Mouse (Mus musculus) hindbrain, embryonic 16.5 days (tissue): Measurements from ENCODE around the gene Fbxo17. TPM values are rescaled to one million over a fixed set of nuclear protein-coding genes. Genes with fewer than 3 reads are reported as not detected.

ENCODE experiments used
- ATAC-seq: fragments of 200-750 bp; cut with Nextera tagmentation; 2 replicates; pipeline ENCODE4 v1.8.0; 2017; ENCODE audit warnings: moderate TSS enrichment, moderate library complexity
- H3K27ac ChIP-seq: fragments of 300-500 bp; sonication (generic); 2 replicates; pipeline ENCODE4 v1.5.1; 2014; ENCODE audit warnings: low read depth, mild to moderate bottlenecking, control low read depth, low read length, moderate library complexity
- H3K27me3 ChIP-seq: fragments of 300-500 bp; sonication (generic); replicated peaks from 2 replicates; pipeline ENCODE4 v1.6.1; 2014; ENCODE audit warnings: low read length; ENCODE audit not compliant: control insufficient read depth, insufficient read depth
- H3K36me3 ChIP-seq: fragments of 300-500 bp; sonication (generic); 2 replicates; pipeline ENCODE4 v1.6.1; 2014; ENCODE audit warnings: mild to moderate bottlenecking, low read length, moderate library complexity, mixed read lengths; ENCODE audit not compliant: control insufficient read depth, insufficient read depth
- H3K4me1 ChIP-seq: fragments of 300-500 bp; sonication (generic); 2 replicates; pipeline ENCODE4 v1.6.1; 2014; ENCODE audit warnings: low read depth, low read length; ENCODE audit not compliant: control insufficient read depth, insufficient read depth
- H3K4me2 ChIP-seq: fragments of 300-500 bp; sonication (generic); 2 replicates; pipeline ENCODE4 v1.6.1; 2014; ENCODE audit warnings: mild to moderate bottlenecking, low read length, control low read depth, moderate library complexity
- H3K4me3 ChIP-seq: fragments of 300-500 bp; sonication (generic); 2 replicates; pipeline ENCODE4 v1.5.1; 2014; ENCODE audit warnings: mild to moderate bottlenecking, low read length, control low read depth, moderate library complexity
- H3K9ac ChIP-seq: fragments of 300-500 bp; sonication (generic); 2 replicates; pipeline ENCODE4 v1.6.1; 2014; ENCODE audit warnings: low read depth, mild to moderate bottlenecking, control low read depth, low read length, moderate library complexity
- H3K9me3 ChIP-seq: fragments of 300-500 bp; sonication (generic); 2 replicates; pipeline ENCODE4 v1.6.1; 2014; ENCODE audit warnings: mild to moderate bottlenecking, low read length, moderate library complexity; ENCODE audit not compliant: control insufficient read depth
- WGBS: fragments of 180-500 bp; shearing (Covaris S2); extraction: QIAGEN DNeasy Blood & Tissue Kit; methylation state at CpG from one replicate; pipeline ENCODE4 v1.1.7; 2014; 5-methylcytosine and 5-hydroxymethylcytosine counted together
- polyA plus RNA-seq: library from polyadenylated mRNA; unstranded; fragments of >200 nt; fragmentation: Nextera tagmentation; extraction: Ambion mirVana; gene quantifications from 2 replicates; pipeline ENCODE4 v1.2.1, GENCODE M21; 2015

Gene Fbxo17
- polyA plus RNA-seq, 1 experiment from 2014 or later, result 5.4 TPM

DNA sequence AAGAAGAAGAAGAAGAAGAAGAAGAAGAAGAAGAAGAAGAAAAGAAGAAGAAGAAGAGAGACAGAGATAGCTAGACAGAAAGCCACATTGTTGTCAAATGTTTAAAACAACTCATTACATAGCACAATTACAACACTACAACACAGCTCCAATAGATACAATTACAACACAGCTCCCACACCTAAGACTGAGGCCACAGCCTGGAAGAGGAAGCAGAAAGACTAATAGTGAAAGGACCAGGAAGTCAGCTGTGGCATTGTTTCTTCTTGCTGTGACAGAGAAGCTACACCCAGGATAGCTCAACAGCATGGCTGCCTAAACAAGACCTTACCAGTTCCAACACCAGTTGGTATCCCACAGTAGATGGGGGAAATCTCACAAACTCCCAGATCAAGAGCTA is 7.2 kb upstream of the Fbxo17 start:
- H3K4me2 ChIP-seq, result no peak overlapping the region
- no peak overlapping the region for H3K27ac ChIP-seq
- H3K4me3 ChIP-seq, result no peak overlapping the region
- H3K4me1 ChIP-seq, result no peaks in the 10 kb centered on the region
- no peak overlapping the region for H3K9ac ChIP-seq
- no peaks in the 10 kb centered on the region for H3K9me3 ChIP-seq
- H3K36me3 ChIP-seq, result no peaks in the 10 kb centered on the region
- no peaks in the 10 kb centered on the region for H3K27me3 ChIP-seq
- no peak for ATAC-seq

DNA sequence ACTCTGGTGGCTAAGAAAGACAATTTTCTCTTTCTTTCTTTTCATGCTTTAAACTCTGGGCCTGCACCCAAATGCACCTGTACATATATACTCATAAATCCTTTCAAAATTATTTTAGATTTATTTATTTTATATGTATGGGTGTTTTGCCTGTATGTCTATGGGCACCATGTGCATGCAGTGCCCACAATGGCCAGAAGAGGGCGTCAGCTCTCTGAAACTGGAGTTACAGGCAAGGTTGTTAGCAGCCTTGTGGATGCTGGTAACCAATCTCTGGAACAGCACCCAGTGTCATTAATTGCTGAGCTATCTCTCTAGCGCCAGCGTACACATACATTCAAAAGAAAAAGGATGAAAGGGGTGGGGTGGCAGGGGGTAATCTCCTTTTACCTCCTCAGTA is 5.6 kb upstream of the Fbxo17 start:
- ATAC-seq, result no peak
- Histone ChIP-seq H3K4me2 (no peak overlapping the region), H3K4me1 (no peaks in the 10 kb centered on the region), H3K36me3 (no peaks in the 10 kb centered on the region), H3K27me3 (no peaks in the 10 kb centered on the region), H3K9me3 (no peaks in the 10 kb centered on the region), H3K27ac (no peak overlapping the region), H3K4me3 (no peak overlapping the region), H3K9ac (no peak overlapping the region)
- 63% methylated on average over 3 of the region's 3 CpGs for WGBS

DNA sequence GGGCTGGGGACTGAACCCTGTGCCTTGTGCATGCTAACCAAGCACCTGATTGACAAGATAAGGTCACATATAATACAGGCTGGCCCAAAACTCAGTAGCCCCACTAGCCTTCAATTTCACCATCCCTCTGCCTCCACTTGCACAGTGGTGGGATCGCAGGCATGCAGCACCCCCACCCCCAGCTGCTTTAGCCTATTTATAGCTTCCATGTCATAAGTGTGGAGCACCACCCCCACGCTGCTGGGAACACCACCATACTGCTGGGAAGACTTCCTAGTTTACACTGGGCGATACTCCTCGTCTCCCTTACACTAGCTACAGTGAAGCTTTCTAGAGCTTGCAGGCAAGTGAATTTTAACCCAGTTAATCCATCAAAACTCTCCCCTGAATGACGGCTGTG is 1.9 kb upstream of the Fbxo17 start:
- WGBS, result 88% methylated on average over 5 of the region's 5 CpGs
- Histone ChIP-seq H3K36me3 (no peaks in the 10 kb centered on the region), H3K4me3 (no peak overlapping the region), H3K27ac (no peak overlapping the region), H3K4me2 (no peak overlapping the region), H3K4me1 (peaks cover 4% of the 10 kb centered on the region; the same call in 1 of the 2 replicates), H3K27me3 (no peaks in the 10 kb centered on the region), H3K9ac (no peak overlapping the region), H3K9me3 (no peaks in the 10 kb centered on the region)
- ATAC-seq, result no peak

DNA sequence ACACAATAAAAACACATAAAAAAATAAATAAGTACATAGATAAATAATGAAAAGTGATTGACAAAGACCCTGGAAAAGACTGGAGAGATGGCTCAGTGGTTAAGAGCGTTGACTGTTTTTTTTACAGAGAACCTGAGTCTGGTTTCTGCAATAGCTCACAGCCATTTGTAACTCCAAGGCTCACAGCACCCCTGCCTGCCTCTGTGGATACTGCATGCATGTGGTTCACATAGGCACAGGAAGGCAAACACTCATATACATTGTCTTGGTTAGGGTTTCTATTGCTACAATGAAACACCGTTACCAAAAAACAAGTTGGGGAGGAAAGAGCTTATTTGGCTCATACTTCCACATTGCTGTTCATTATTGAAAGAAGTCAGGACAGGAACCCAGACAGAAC is 1.0 kb upstream of the Fbxo17 start:
- no peaks in the 10 kb centered on the region for H3K27me3 ChIP-seq
- ATAC-seq, result no peak
- H3K9ac ChIP-seq, result no peak overlapping the region

GRCm38 (mm10) chr7:28717726-28718125 is 1.1 kb downstream of the Fbxo17 start:
- Histone ChIP-seq H3K9me3 (no peaks in the 10 kb centered on the region), H3K4me3 (no peak overlapping the region), H3K9ac (no peak overlapping the region), H3K27me3 (no peaks in the 10 kb centered on the region), H3K4me2 (no peak overlapping the region), H3K4me1 (peaks cover 4% of the 10 kb centered on the region; the same call in 1 of the 2 replicates), H3K36me3 (no peaks in the 10 kb centered on the region), H3K27ac (no peak overlapping the region)
- no peak for ATAC-seq
- 87% methylated on average over 10 of the region's 10 CpGs for WGBS

More for the DNA sequence above, 1.0 kb upstream of the Fbxo17 start:
- 97% methylated on average over 2 of the region's 2 CpGs for WGBS
- H3K4me1 ChIP-seq, result peaks cover 4% of the 10 kb centered on the region; the same call in 1 of the 2 replicates
- H3K36me3 ChIP-seq, result no peaks in the 10 kb centered on the region
- H3K4me3 ChIP-seq, result no peak overlapping the region
- no peak overlapping the region for H3K4me2 ChIP-seq
- H3K27ac ChIP-seq, result no peak overlapping the region
- no peaks in the 10 kb centered on the region for H3K9me3 ChIP-seq

- Histone ChIP-seq H3K27me3 (no peaks in the 10 kb centered on the region), H3K4me1 (peaks cover 4% of the 10 kb centered on the region; the same call in 1 of the 2 replicates), H3K4me3 (no peak overlapping the region), H3K9me3 (no peaks in the 10 kb centered on the region), H3K9ac (no peak overlapping the region; the same call in 1 of the 2 replicates), H3K36me3 (no peaks in the 10 kb centered on the region), H3K4me2 (no peak overlapping the region), H3K27ac (no peak overlapping the region)
- no peak for ATAC-seq
- WGBS, result 66% methylated on average over 4 of the region's 4 CpGs
Observed at GRCm38 (mm10) chr7:28719159-28719558, 2.6 kb downstream of the Fbxo17 start.

DNA sequence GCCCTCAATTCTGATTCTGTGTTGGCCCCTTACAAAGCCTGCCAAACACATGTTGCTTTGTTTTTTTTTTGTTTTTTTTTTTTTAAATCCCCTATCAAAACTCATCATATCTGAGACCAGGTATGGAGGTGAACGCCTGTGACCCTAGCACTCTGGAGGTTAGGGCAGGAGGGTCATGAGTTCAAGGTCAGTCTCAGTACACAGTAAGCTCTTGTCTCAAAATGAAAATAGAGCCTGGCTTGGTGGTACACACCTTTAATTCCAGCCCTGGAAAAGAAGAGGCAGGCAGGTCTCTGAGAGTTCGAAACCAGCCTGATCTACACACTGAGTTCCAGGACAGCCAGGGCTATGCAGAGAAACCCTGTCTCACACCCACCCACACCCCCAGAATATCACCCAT is 3.0 kb downstream of the Fbxo17 start:
- Histone ChIP-seq H3K9me3 (no peaks in the 10 kb centered on the region), H3K27me3 (no peaks in the 10 kb centered on the region), H3K36me3 (no peaks in the 10 kb centered on the region), H3K9ac (no peak overlapping the region), H3K4me1 (peaks cover 4% of the 10 kb centered on the region; the same call in 1 of the 2 replicates), H3K27ac (no peak overlapping the region), H3K4me3 (no peak overlapping the region), H3K4me2 (no peak overlapping the region)
- ATAC-seq, result no peak
- 90% methylated on average over 2 of the region's 2 CpGs for WGBS

DNA sequence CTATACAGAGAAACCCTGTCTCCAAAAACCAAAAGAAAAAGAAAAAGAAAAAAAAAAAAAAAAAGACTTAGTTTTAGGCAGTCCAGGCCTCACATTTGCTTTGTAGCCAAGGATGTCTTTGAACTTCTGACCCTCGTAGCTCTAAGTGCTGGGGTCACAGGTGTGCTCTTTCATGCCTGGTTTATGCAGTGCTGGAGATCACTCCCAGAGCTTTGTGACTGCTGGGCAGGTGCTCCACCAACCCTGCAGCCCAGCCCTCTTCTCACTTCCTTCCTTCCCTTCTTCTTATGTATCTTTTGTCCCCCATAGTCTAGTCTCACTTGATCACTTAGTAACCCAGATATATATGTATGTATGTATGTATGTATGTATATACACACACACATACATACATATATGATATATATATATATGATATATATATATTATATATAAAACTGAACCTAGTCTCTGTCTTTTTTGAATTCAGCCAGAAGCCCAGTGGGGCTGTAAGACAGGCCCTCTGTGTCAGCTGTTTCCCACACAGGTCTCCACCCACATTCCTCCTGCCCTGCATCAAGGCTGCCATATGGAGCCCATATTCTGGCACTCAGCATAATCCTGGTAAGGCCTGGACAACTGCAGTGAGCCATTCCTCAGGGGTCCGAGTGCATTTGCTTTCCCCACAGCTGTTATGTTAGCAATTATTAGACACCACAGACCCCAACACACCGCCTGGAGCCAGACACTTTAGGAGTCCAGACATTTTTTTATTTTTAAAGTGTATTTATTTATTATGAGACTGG is 4.3 kb downstream of the Fbxo17 start:
- H3K36me3 ChIP-seq, result no peaks in the 10 kb centered on the region
- no peak overlapping the region for H3K27ac ChIP-seq
- H3K9me3 ChIP-seq, result no peaks in the 10 kb centered on the region
- WGBS, result 55% methylated on average over 3 of the region's 3 CpGs
- no peak overlapping the region for H3K9ac ChIP-seq
- no peak overlapping the region for H3K4me2 ChIP-seq
- no peak for ATAC-seq
- peaks cover 4% of the 10 kb centered on the region; the same call in 1 of the 2 replicates for H3K4me1 ChIP-seq
- no peaks in the 10 kb centered on the region for H3K27me3 ChIP-seq
- no peak overlapping the region for H3K4me3 ChIP-seq

DNA sequence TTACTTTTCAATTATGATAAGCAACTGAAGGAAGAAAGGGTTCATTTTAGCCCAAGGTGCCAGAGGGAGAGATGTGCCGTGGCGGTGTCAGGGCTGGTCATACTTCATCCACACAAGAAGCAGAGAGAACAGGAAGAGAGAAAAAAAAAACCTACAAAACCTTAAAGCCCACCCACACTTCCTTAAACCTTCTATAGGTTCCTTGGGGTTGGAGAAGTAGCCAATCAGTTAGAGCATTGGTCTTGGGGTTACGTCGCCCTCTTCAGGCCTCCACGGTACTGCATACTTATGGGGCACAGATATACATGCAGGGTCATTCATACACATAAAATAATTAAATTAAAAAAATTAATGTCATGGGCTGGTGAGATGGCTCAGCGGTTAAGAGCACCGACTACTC is 5.5 kb downstream of the Fbxo17 start:
- WGBS, result 92% methylated on average over 7 of the region's 7 CpGs
- Histone ChIP-seq H3K4me1 (no peaks in the 10 kb centered on the region), H3K9ac (no peak overlapping the region), H3K9me3 (no peaks in the 10 kb centered on the region), H3K27me3 (no peaks in the 10 kb centered on the region), H3K36me3 (no peaks in the 10 kb centered on the region), H3K4me2 (no peak overlapping the region), H3K4me3 (no peak overlapping the region), H3K27ac (no peak overlapping the region)
- ATAC-seq, result no peak
